Mouse (Mus musculus): Measurements from ENCODE around the gene Olfr1428.
"Not testable (repeated sequence)": the region's sequence is repeated elsewhere in the genome, so short reads cannot be mapped to it uniquely, and the experiment has no call there.

The Olfr1428 gene

DNA sequence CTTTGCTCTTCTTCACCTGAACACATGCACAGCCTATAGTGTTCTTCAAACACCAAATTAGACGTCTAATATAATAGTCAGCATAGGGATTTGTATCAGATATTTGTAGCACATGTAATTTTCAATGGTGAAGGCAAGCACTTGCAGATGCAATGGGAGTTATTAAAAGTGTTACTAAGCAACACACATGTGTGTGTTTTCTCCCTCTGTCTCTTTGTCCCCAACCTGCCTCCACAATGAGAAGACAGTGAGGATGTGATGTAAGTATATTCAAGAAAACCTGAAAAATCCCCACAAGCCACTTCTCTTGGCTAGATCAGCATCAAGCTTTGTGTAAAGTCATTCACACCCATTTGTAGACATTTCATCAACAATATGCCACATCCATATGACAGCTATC, at the start of gene Olfr1428:
Gene Olfr1428, minus strand, starts transcription at position 101 of the 400 bp plus-strand sequence.
- no peak for DNase-seq (ENCODE audit: low spot score)

DNA sequence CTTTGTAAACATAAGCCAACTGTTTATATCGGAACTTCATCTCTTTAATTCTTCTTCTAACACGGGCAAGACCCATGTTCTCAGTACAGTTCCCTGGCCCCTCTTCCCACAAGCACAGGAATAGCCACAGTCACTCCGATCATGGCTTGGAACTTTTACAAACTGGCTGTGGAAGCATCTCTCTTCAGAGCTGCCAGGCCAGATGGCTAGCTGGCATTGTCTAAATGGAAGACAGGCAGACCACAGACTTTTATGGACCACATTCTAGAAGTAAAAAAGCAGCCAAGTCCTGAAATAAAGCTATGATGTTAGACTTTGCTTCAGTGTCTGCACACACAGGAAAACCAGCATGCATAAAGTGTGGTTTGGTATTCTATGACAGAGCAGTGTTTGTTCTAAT, 29.8 kb upstream of the Olfr1428 start:
- DNase-seq (ENCODE audit: low spot score) = no peak

DNA sequence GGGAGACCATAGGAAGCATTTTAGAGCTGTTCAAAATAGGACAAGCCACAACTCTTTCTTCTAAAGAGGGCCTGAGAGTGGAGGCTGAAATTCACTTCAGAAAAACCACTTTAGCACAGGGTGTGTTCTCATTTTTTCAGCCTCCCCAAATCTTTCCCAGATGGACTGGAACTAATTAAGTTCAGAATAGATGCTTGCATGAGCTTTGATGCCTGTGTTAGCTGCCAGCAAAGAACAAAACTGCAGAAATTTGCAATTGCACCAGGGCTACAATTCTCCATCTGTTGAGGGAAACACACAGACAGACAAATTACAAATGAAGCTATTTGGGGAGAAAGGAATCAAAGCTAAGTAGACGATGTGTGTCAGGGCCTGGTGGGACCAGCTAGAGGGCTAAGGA, 27.7 kb upstream of the Olfr1428 start:
- no peak for DNase-seq (ENCODE audit: low spot score)

DNA sequence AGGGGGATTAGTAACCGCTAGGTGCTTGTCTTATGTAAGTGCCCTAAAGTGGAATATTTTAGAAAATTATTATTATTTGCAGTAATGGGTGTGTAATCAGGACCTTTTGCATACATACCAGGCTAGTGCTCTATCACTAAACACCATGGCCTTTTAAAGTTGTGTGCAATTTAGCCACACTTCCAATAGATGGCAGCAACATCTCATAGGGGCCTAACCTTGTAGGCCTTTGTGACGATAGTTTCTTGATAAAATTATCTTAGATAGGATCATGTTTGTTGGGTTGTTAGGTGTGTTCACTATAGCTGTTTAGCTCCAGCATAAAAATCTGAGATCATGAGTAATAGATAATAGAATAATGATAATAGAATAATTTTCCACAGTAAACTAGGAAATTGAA, 18.6 kb upstream of the Olfr1428 start:
- DNase-seq (ENCODE audit: low spot score) = peak; percentile 3

GRCm38 (mm10) chr19:12123103-12123502, 7.4 kb upstream of the Olfr1428 start, which contains the start of gene Olfr76:
TSS of gene Olfr76 (minus strand) at chr19:12123203.
- no peak for DNase-seq (ENCODE audit: low spot score)

- DNase-seq (ENCODE audit: low spot score) = no peak
Measured at GRCm38 (mm10) chr19:12116464-12116863, 767 bp upstream of the Olfr1428 start.

- DNase-seq (ENCODE audit: low spot score) = no peak
Measured at GRCm38 (mm10) chr19:12113807-12114206, 1.9 kb downstream of the Olfr1428 start.

- DNase-seq (ENCODE audit: low spot score) = no peak
Measured at GRCm38 (mm10) chr19:12104541-12104940, 11.2 kb downstream of the Olfr1428 start.

DNA sequence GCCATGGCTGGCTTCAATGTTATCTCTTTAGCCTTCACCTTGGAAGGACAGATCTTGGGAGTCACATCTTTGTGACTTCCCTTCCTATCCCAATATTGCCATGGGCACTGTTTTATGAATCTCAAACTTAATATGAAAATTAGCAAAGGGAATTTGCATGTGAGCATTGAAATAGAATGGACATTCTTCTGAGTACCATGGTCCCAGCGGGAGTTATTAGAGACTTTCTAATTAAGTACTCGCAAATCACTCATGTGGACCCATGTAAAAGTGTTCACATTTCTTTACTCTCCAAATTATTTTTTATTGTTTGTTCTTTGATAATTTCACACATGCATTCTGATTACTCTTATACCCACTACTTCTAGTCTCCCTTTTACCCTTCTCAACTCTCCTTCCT, 12.5 kb downstream of the Olfr1428 start, which contains the start of gene Olfr1427:
Gene Olfr1427, minus strand, starts transcription at position 101 of the 400 bp plus-strand sequence.
- DNase-seq (ENCODE audit: low spot score) = no peak

DNA sequence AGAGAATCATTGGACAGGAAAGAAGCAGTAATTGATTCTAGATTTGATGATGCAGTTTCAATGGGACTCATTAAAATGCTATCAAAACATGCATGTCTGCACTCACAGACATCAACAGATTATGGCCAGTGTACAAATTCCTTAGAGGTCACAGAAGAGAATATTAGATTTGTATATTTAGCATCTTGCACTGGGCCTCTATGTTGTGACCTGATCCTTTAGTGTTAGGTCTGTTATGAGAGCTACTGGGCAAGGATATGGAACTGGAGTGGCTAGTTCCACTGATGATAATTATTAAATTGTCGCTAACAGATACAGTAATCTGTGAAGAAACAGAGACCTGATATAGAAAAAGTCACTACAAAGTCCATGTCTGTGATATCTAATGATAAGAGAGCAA, 23.8 kb downstream of the Olfr1428 start, which contains the start of gene Olfr1426:
Gene Olfr1426, minus strand, starts transcription at position 101 of the 400 bp plus-strand sequence.
- DNase-seq (ENCODE audit: low spot score) = no peak

- DNase-seq (ENCODE audit: low spot score) = not testable (repeated sequence)
Measured at GRCm38 (mm10) chr19:12077631-12078030, 38.1 kb downstream of the Olfr1428 start, which contains the start of gene Olfr1425. TSS of gene Olfr1425 (minus strand) at chr19:12077731.

GRCm38 (mm10) chr19:12069546-12069945, 46.2 kb downstream of the Olfr1428 start:
- DNase-seq (ENCODE audit: low spot score) = not testable (repeated sequence)

DNA sequence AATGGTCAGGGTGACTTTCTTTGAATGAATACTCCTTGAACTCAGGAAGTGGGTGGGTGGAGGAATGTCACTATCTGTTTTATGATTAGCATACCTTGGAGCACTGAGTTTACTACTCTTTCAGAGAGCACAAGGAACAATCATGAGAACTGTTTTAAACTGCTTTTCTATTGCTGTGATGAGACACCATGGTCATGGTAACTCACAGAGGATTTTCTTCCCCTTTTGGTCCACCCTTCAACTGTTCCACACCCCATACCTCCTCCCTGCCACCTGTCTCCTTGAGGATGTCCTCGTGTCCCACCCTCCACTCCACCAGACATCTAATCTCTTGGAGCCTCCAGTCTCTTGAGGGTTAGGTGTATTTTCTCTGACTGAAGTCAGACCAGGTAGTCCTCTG, 47.9 kb downstream of the Olfr1428 start:
- not testable (repeated sequence) for DNase-seq (ENCODE audit: low spot score)

- DNase-seq (ENCODE audit: low spot score) = not testable (repeated sequence)
Measured at GRCm38 (mm10) chr19:12062582-12062981, 53.1 kb downstream of the Olfr1428 start, which contains the start of gene Olfr1424. TSS of gene Olfr1424 (minus strand) at chr19:12062682.

Measured in yolk sac, embryonic 10.5 days (tissue).